Comparison of ENCODE assay signal across 13 mouse cellular contexts in the genomic region with DNA sequence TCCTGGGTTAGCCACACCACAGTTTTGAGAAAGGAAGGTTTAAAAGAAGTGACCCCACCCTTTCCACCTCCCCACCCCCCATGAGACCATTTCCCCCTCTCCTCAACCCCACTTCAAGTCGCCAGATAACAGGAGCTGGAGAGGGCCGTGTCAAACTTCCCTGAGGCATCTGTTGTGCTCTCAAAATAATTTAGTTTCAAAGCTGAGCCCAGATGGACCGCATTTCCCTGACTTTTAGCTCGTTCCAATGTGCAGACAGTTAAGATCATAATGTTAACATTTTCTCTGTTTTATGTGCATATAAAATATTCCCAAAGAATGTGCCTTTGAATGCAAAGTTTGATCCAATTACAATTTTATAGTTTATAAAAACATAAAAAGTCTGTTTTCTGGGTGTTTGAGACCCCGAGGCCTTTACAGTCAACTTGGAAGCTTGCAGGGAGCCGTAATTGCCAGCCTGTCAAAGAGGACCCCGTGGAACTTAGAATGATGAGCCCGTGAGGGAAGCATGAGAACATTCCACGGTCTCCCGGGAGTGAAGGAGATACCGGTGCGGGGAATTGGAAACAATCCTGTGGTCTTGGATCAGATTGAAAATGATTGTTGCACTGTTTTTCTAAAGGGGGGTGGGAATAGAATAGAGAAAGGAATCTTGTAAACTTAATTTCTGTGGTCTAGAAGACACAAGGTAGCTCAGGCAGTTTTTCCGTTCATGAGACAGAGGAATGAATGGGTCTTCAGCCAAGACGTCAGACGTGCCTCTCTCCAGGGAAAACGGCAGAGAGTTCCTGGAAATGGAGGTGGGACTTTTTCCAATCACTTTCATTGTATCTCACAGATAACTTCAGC.
A peak's percentile ranks its signal among the peaks of the same experiment; 100 is the strongest.
DNase-seq lines count a peak whose midpoint lies in the region; ATAC-seq and TF ChIP-seq lines count a peak whose summit lies in the region.
"Had no signal": no experiment of that assay in that cellular context is flagged by ENCODE, and none has a peak within 500 bp of the region (broad histone marks: within the 10 kb centered on the region; RNA-seq: fewer than 3 reads in every experiment).

No protein-coding gene starts in this region.

- peaks cover 10% of the 10 kb centered on the region for H3K4me1 ChIP-seq in testis, adult 2 months (ENCODE audit: control insufficient read depth, insufficient read depth, low read length)
- no peaks in the 10 kb centered on the region for H3K4me1 ChIP-seq in intestine, postnatal 0 days (replicated peaks; ENCODE audit: control insufficient read depth, insufficient read depth, low read length)
- no peaks in the 10 kb centered on the region for H3K4me1 ChIP-seq in midbrain, embryonic 10.5 days
- H3K4me1 ChIP-seq: neural tube, embryonic 13.5 days had no signal

- no peak for TF ChIP-seq CTCF in testis, adult 2 months (IDR thresholded peaks at IDR 0.05; ENCODE audit: control insufficient read depth, insufficient read depth, insufficient replicate concordance, low read depth, low read length)
- no peak for TF ChIP-seq CTCF in intestine, postnatal 0 days (IDR thresholded peaks at IDR 0.05; ENCODE audit: low read depth)

- 0 out of 2 replicates have a peak, but pooled peaks cover 2% of the 10 kb centered on the region for H3K9me3 ChIP-seq in intestine, postnatal 0 days (ENCODE audit: control insufficient read depth)
- peaks cover 6% of the 10 kb centered on the region for H3K9me3 ChIP-seq in midbrain, embryonic 10.5 days (replicated peaks)
- H3K9me3 ChIP-seq: heart, embryonic 10.5 days had no signal

- 58% methylated on average over 16 of the region's 16 CpGs for WGBS in intestine, postnatal 0 days
- WGBS in midbrain, embryonic 10.5 days: 89% methylated on average over 16 of the region's 16 CpGs

- H3K9ac ChIP-seq in intestine, postnatal 0 days (ENCODE audit: low read depth, low read length): no peak overlapping the region
- H3K9ac ChIP-seq: hindbrain, embryonic 13.5 days; neural tube, embryonic 13.5 days had no signal

- no peaks in the 10 kb centered on the region for H3K36me3 ChIP-seq in testis, adult 2 months (ENCODE audit: control insufficient read depth, insufficient read depth, low read length)
- no peaks in the 10 kb centered on the region for H3K36me3 ChIP-seq in intestine, postnatal 0 days (ENCODE audit: control insufficient read depth, insufficient read depth)
- H3K36me3 ChIP-seq in midbrain, embryonic 10.5 days: no peaks in the 10 kb centered on the region
- H3K36me3 ChIP-seq: heart, embryonic 10.5 days; hindbrain, embryonic 13.5 days; neural tube, embryonic 13.5 days had no signal

- DNase-seq in kidney, postnatal 10 days: peak; percentile 40
- DNase-seq in kidney, postnatal 36 days: no peak
- DNase-seq in testis, postnatal 14 days (ENCODE audit: low spot score): no peak
- DNase-seq in frontal cortex, adult 2 months (ENCODE audit: extremely low spot score in 1 of 2, low spot score in 1 of 2): no peak
- DNase-seq in midbrain, embryonic 10.5 days (ENCODE audit: low spot score): no peak
- DNase-seq: adrenal gland, postnatal 14 days; gastrocnemius, postnatal 14 days had no signal

- ATAC-seq in intestine, postnatal 0 days: no peak
- ATAC-seq: CD4-positive, CD25-positive, alpha-beta regulatory T cell, adult 4 months had no signal

- TF ChIP-seq POLR2A in testis, adult 2 months (IDR thresholded peaks at IDR 0.05; ENCODE audit: control insufficient read depth, low read depth, low read length): no peak

- no peaks in the 10 kb centered on the region for H3K27me3 ChIP-seq in testis, adult 2 months (ENCODE audit: control insufficient read depth, insufficient read depth, low read length)
- H3K27me3 ChIP-seq in intestine, postnatal 0 days (replicated peaks; ENCODE audit: control insufficient read depth, insufficient read depth, low read length): no peaks in the 10 kb centered on the region
- H3K27me3 ChIP-seq in midbrain, embryonic 10.5 days (ENCODE audit: low read depth, poor library complexity, severe bottlenecking): no peaks in the 10 kb centered on the region
- H3K27me3 ChIP-seq: hindbrain, embryonic 13.5 days; neural tube, embryonic 13.5 days had no signal

- 0 out of 2 replicates have a peak overlapping the region, but pooled peaks have one; percentile 9 for H3K4me2 ChIP-seq in intestine, postnatal 0 days (replicated peaks; ENCODE audit: low read depth)
- H3K4me2 ChIP-seq: hindbrain, embryonic 13.5 days; neural tube, embryonic 13.5 days had no signal

- no peak overlapping the region for H3K27ac ChIP-seq in testis, adult 2 months (ENCODE audit: control insufficient read depth, insufficient read depth, low read depth, low read length)
- H3K27ac ChIP-seq in intestine, postnatal 0 days (ENCODE audit: low read depth, low read length): no peak overlapping the region
- no peak overlapping the region for H3K27ac ChIP-seq in midbrain, embryonic 10.5 days (replicated peaks)
- H3K27ac ChIP-seq: heart, embryonic 10.5 days; hindbrain, embryonic 13.5 days; neural tube, embryonic 13.5 days had no signal

- peak overlapping the region; percentile 70 for H3K4me3 ChIP-seq in testis, adult 2 months (ENCODE audit: control insufficient read depth, low read depth, low read length)
- H3K4me3 ChIP-seq in intestine, postnatal 0 days (ENCODE audit: low read depth, low read length): no peak overlapping the region
- no peak overlapping the region for H3K4me3 ChIP-seq in midbrain, embryonic 10.5 days
- H3K4me3 ChIP-seq: heart, embryonic 10.5 days; hindbrain, embryonic 13.5 days; neural tube, embryonic 13.5 days had no signal
